Mouse (Mus musculus): ENCODE measurements around the gene Bpifa5.
A peak's percentile ranks its signal among the peaks of the same experiment; 100 is the strongest.
"Not testable (repeated sequence)": the region's sequence is repeated elsewhere in the genome, so short reads cannot be mapped to it uniquely, and the experiment has no call there.

Bpifa5 gene

DNA sequence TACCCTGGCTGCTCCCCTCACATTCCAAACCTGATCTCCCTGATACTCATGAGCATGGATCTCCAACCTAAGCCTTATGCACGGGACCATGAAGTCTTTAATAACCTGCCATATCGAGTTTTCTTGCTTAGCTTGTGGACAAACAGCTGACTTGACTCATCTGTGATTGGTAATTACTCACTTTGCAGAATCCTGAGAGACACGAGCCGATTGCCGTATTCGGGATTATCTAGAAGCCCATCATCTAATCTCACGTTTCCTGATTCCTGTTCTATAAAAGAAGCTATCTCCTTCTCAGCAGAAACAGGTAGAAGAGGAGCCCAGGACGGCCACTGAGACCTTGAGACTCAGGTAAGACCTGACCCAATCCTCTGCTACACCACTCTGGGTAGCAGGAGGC lies at the start of gene Bpifa5:
TSS of gene Bpifa5 (plus strand) at position 301 of the 400 bp plus-strand sequence.
- DNase-seq (ENCODE audit: extremely low spot score, low read depth, low spot score), result no peak

DNA sequence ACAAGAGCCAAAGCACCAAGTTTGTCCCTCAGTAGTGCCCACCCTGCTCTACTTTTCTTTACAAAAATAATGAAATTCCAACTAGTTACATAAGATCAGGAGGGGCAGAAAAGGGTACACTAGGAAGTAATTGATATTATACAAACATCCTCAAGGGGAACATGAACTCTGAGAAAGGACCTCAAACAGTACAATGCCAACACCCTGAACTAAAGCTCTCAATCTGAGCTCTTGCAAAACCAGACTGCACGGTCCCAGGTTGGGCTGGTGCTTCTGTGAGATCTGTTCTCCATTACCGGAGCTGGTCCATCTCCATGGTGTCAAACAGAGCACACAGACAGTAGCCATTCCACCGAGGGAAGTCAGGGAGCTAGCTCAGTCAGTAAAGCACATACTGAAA lies 45.0 kb upstream of the Bpifa5 start:
- DNase-seq (ENCODE audit: extremely low spot score, low read depth, low spot score), result no peak

DNA sequence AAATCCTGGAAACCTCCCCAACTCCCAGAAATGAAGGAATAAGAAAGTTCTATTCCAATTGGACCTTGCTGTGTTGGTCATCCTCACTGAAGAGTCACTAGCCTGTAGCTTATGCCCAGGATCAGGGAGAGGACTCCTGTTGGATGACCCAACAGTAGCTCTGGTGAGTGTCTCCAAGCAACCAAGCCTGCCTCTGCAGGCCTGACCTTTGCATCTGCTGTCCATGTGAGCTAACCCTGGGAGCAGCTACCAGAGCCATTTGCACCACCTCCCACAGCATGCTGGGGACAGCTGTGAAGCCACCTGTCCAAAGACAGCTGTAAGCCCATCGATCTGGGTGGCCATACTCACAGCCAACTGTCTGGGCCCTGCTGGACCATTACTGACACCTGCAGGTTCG lies 32.3 kb upstream of the Bpifa5 start, which contains the start of gene Bpifa3:
TSS of gene Bpifa3 (plus strand) at position 217 of the 400 bp plus-strand sequence.
- DNase-seq (ENCODE audit: extremely low spot score, low read depth, low spot score), result no peak

DNA sequence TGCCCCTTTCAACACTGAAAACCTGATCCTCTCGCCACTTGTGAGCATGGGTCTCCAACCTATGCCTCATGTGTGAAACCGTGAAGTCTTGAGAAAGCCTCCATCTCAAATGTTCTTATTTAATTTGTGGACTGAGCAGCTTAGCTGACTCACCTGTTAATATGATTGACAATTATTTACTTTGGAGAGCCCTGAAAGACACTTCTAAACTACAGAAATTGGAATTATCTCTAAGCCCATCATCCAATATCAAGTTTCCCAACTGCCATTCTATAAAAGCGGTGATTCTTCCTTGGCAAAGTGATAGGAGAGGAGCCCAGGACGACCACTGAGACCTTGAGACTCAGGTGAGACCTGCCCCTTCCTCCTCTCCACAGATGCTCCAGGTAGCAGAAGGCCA lies 19.8 kb upstream of the Bpifa5 start, which contains the start of gene Bpifa1:
TSS of gene Bpifa1 (plus strand) at position 301 of the 400 bp plus-strand sequence.
- no peak for DNase-seq (ENCODE audit: extremely low spot score, low read depth, low spot score)

DNA sequence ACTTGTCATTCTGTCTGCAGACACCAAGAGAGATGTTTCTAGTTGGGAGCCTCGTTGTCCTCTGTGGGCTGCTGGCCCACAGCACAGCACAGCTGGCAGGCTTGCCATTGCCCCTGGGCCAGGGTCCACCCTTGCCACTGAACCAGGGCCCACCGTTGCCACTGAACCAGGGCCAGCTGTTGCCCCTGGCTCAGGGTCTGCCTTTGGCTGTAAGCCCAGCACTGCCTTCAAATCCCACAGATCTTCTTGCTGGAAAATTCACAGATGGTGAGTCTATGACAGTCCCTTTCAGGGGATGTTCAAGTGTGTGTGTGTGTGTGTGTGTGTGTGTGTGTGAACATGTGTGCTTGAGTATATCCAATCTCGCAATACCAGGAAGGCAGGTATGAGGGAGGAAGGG lies 18.7 kb upstream of the Bpifa5 start:
- DNase-seq (ENCODE audit: extremely low spot score, low read depth, low spot score), result no peak

DNA sequence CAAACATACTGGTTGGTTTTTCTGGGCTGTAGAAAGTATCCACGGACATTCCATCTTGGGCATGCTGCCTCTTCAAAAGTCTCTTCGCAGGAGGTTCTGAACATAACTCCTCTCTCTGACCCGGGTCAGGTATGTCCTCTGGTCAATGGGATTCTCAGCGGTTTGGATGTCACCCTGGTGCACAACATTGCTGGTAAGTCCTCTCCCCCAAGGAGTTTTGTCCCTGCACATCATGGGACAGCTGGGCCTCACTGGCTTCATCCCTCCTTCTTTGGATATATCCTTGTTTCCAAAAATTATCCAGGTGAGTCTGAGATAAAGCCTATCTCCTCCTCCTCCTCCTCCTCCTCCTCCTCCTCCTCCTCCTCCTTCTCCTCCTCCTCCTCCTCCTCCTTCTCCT lies 14.9 kb upstream of the Bpifa5 start:
- DNase-seq (ENCODE audit: extremely low spot score, low read depth, low spot score), result no peak

DNA sequence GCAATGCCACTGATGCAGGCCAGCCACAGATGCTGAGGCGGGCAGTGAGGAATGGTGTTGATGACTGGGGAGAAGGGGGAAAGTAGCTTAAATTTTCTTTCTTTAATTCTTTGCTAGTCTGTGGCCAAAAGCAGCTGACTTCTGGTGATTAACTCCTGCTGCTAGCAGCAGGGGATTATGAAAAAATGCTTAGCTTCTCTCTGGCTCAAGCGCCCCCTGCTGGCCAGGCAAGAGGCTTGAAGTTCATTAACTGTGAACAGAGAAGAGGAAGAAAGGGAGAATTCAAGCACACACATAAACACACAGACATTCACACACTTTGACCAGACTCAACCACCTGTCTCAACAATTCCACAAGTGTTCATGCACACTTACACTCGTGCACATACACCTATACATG lies 4.0 kb upstream of the Bpifa5 start:
- DNase-seq (ENCODE audit: extremely low spot score, low read depth, low spot score), result peak; percentile 35

DNA sequence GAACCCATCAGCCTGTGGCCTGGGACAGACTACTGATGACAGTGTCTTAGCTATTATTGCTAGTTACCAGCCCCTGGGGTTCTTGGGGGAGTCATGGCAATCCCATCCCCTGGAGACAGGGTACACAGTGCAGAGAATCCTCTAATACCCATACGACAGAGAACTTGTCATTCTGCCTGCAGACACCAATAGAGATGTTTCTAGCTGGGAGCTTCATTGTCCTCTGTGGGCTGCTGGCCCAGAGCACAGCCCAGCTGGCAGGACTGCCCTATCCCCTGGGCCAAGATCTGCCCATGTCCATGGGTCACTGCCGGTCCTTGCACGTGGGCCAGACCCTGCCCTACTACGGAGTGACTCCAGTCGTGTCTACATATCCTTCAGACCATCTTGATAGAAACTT lies 899 bp downstream of the Bpifa5 start:
- no peak for DNase-seq (ENCODE audit: extremely low spot score, low read depth, low spot score)

DNA sequence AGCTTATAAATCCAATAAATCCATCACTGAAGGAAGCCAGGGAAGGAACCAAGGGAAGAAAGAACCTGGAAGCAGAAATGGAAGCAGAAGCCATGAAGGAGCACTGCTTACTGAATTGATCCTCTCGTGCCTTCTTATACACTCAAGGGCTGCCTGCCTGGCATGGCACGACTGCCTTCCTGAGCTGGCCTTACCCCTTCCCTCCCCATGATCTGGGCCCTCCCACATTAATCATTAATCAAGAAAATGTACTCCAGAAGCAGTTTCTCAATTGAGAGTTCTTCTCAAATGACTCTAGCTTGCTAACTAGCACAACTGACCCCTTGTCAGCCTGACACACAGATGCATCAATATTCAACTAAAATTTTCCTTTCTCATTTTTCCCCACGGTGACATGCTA lies 6.8 kb downstream of the Bpifa5 start:
- no peak for DNase-seq (ENCODE audit: extremely low spot score, low read depth, low spot score)

DNA sequence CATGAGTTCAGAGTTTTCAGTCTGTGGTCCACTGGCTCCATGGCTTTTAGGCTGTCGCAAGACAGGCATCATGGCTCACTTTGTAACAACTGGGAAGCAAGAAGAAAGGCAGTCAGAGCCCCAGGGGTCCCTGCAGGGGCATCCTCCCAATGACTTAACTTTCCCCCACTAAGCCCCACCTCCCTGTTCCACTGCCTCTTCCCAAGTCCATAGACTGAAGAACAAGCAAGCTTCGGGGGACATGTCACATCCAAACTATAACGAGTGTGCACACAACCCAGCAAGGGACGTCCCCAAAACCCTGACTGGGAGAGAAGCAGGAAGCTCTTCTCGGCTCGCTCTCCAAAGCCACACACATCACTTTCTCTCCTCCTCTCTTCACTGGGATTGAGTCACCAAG lies 9.2 kb downstream of the Bpifa5 start:
- no peak for DNase-seq (ENCODE audit: extremely low spot score, low read depth, low spot score)

DNA sequence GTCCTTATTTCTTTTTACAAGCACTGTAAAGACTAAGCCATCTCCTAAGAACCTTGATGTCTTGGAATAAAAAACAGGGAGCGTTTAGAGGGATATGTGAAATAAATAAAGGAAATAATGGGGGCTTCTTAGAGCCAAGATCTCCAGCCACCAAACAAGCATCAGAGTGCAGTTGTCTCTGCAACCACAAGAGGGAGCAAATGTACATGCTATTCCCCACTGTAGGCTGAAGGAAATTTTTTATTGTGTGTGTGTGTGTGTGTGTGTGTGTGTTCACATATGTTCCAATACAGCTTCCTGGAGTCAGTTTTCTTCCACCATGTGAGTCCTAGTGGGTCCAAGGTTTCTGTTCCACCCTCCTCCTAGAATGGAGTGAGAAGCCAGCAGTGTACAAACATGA lies 10.9 kb downstream of the Bpifa5 start:
- peak; percentile 24 for DNase-seq (ENCODE audit: extremely low spot score, low read depth, low spot score)

DNA sequence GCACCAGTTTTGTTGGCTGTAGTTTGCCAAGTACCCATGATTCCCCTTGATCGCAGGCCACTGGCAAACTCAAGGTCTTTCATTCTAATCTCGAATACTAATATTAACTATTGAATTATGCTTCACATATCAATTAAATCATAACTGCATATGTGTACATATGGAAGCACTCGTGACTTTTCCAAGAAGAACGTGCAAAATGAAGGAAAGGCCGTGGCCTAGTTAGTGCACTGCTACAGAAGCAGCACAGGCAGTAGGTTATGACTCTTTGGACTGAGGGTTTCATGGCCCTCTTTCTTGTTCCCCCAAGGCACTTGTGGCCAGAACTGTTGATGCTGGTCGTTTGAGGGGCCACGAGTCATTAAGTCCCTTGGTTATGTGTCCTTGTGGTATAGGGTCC lies 19.5 kb downstream of the Bpifa5 start:
- DNase-seq (ENCODE audit: extremely low spot score, low read depth, low spot score), result not testable (repeated sequence)

DNA sequence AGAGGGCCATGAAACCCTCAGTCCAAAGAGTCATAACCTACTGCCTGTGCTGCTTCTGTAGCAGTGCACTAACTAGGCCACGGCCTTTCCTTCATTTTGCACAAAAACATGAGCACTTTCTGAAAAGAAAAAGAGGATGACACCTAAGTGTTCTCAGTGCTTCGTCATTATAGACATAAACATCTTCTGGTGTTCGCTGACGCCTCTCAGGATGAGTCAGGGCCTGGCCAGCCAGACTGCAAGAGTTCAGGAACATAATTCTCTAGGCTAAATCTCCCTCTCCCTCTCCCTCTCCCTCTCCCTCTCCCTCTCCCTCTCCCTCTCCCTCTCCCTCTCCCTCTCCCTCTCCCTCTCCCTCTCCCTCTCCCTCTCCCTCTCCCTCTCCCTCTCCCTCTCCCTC lies 20.7 kb downstream of the Bpifa5 start:
- not testable (repeated sequence) for DNase-seq (ENCODE audit: extremely low spot score, low read depth, low spot score)

DNA sequence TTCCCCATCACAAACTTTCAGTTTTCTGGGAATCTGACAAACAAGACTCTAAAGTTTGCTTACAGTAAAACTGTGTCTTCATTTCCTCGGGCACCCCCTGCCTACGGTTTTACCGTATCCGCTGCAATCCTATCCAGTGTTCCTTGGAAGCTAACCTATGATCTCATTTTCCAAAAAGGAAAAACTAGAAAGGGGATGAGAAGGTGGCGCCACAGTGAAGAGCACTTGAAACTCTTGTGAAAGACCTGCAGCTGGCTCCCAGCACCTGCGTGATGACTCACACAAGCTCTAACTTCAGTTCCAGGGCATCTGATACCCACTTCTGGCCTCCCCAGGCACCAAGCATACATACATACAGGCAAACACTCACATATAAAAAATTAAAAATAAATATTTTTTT lies 22.9 kb downstream of the Bpifa5 start:
- DNase-seq (ENCODE audit: extremely low spot score, low read depth, low spot score), result no peak

DNA sequence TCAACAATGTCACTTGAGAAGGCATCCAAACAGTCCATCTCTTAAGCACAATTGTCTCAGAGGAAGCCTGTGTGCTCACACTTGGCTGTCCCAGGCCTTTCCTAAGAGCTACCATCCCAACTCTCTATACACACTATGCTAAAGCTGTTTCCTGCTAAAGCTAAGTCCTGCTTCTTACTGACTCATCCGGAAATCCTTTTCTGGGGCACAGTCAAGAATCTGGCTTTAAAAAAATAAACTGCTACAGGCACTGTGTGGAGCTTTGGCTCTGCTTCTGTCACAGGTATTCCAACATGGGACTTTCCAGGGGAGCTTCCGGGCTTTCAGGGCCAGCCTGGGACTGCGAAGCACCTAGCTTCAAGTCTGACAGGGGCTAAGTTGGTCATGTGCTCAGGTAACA lies 23.3 kb downstream of the Bpifa5 start:
- no peak for DNase-seq (ENCODE audit: extremely low spot score, low read depth, low spot score)

DNA sequence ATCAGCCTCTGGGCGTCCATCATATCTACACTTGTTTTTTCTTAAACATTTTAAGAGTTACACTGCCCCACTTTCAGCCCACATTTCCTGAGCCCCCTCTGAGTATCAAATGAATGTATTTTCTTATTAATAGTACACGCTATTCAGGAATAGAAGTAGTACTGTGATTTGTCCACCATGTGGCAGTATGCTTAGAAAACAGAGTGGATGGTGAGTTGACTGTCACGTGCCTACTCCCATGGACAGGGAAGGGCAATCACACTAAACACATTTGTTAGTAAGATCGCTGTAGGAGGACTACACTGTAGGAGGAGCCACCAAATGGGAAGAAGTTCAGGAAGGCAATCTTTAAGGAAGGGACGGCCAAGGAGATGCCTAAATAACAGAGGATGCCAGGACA lies 25.1 kb downstream of the Bpifa5 start:
- DNase-seq (ENCODE audit: extremely low spot score, low read depth, low spot score), result no peak

DNA sequence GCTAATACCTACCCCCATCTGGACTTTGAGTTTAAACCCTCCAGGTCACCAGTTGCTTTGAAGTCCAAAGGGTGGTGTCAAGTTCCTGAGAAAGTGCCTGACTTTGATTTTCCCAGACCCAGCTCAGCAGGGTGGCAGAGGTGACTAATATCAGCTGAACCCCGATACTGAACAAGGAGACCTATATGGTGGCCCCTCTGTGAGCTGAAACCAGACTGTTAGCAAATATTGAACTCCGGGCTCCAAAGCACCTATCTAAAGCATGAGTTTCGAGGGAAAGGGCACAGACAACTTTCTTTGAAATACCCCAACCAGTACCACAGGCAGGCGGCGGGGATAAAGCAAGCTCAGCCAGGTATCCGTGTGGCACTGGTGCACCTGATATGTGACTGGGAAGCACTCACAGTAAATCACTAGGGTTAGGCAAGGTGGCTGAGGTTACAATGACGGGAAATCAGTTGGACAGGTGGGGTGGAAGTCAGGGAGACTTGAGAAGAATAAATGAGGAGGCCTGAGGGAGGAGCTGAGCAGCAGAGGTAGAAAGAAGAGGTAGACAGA lies 27.5 kb downstream of the Bpifa5 start:
- DNase-seq (ENCODE audit: extremely low spot score, low read depth, low spot score), result no peak

DNA sequence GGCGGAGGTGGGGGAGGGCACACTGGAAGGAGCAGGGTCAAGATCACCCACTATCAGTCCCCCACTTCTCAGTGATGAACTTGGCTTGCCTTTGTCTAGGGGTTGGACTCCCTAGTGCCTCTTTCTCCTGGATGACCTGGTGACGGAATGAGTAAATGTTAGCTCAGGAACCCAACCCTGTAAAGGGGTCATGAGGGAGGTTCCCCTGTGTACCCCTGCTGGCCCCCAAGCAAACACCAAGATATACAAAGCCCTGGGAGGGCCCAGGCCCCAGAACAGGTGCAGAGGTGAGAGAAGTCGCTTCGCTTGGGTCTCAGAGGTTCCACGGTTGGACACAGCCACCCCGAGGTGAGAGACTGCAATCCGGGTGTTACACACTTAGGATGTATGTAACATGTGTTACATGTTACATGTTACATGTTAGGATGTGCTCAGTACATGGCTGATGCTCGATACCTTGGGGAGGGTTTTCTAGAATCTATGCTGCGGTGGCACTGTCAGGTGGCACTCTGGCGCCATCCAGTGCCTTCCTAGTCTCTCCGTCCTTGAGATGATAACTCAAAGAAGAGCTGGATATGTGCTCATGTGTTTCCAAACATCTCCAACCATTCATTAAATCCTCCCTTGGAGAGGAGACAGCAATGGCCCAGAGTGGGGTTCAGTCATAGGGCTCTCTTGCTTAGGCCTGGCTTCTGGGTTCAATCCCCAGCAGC lies 28.3 kb downstream of the Bpifa5 start, which contains the start of gene Bpifb1:
TSS of gene Bpifb1 (plus strand) at position 273 of the 713 bp plus-strand sequence.
- no peak for DNase-seq (ENCODE audit: extremely low spot score, low read depth, low spot score)

DNA sequence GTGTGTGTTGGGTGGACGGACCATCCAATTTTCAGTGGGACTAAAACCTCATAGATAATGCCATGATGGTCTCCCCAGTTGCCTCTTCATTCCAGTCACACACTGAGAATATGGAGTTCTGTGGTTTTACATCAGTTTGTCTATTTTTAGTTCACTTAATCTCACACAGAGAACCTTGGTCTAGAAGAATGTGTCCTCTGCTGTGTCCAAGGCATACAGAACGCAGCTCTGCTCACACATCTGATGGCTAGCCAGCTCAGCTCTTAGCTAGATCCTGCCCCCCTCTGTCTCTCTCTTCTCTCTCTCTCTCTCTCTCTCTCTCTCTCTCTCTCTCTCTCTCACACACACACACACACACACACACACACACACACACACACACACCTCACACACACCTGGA lies 29.7 kb downstream of the Bpifa5 start:
- no peak for DNase-seq (ENCODE audit: extremely low spot score, low read depth, low spot score)

DNA sequence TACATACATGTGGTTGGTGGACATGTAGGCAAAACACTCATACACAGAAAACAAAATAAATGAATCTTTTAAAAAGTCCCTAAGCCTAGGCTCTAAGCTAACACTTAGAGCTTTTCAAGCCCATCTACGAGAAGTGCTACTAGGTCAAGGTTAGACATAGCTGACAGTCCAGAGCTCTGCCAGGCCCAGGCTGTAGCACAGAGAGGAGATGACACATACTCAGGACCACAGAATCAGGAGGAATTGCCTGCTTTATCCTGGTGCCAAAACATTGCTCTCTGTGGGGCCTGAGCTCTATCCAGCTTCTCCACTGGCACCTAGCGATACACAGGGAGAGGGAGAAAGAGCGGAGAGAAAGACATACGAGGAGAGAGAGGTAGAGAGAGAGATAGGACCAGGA lies 30.7 kb downstream of the Bpifa5 start:
- no peak for DNase-seq (ENCODE audit: extremely low spot score, low read depth, low spot score)

DNA sequence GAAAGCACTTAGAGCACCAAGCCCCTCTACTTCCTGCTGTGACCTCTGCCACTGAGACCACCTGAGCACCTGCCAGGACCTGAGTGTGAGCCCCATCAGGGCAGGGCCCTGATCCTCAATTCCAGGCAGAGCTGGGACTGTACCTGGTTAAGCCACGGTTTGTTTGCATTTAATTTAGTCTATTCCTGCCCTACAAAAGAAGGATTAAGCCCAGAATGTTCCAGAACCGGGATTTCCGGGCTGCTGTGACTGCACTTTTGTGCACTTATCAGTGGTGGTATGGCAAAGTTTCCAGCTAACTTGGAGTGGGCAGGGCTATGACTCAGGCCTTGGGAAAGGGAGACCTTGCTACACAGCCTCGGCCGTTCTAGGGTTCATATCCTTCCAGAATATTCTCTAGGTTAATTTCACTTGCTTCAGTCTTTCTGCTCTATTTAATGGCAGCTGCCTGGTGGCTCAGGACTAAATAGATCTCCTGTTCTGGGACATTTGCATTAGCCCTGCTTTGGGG lies 31.6 kb downstream of the Bpifa5 start:
- no peak for DNase-seq (ENCODE audit: extremely low spot score, low read depth, low spot score)

DNA sequence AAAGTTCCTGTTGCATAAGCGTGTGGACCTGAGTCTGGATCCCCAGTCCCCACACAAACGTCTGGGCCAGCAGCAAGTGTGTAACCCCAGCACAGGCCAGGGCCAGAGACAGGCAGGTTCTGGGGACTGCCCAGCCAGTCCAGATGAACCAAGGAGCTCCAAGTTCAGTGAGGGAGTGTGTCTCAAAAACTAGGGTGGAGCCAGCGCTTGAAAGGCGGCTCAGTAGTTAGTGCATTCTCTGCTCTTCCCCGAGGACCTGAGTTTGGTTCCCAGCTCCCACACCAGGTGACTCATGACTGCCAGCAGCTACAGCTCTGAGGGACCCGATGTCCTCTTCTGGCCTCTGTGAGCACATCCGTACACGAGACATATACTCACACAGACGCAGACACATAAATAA lies 34.6 kb downstream of the Bpifa5 start:
- DNase-seq (ENCODE audit: extremely low spot score, low read depth, low spot score), result no peak

DNA sequence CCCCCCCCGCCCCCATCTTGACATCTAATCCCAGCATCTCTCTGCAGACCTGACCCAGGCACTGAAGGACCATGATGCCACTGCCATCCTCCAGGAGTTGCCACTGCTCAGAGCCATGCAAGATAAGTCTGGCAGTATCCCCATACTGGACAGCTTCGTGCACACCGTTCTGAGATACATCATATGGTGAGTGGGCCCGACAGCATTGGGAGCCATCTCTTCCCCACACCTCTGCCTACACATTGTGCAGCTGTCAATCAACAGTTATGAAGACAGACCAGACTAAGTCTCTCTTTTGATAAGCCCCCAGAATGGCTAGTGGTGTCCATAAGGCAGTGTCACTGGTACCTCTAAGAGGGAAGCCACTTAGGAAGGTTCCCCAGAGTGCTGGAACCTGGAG lies 42.2 kb downstream of the Bpifa5 start:
- DNase-seq (ENCODE audit: extremely low spot score, low read depth, low spot score), result no peak

Data from hindlimb bud, embryonic 11.5 days (tissue).